Mouse (Mus musculus) midbrain, postnatal 0 days (tissue): ENCODE measurements around the gene Rab25. TPM values are rescaled to one million over a fixed set of nuclear protein-coding genes. Genes with fewer than 3 reads are reported as not detected.

Experiments used
- ATAC-seq: fragments of 200-750 bp; cut with Nextera tagmentation; 2 replicates; pipeline ENCODE4 v1.8.0; 2017; ENCODE audit warnings: moderate number of reproducible peaks, mild to moderate bottlenecking, moderate TSS enrichment, moderate library complexity; ENCODE audit not compliant: low FRiP score
- DNase-seq: peaks from one replicate; pipeline ENCODE4 v3.0.0-alpha.2; 2015; ENCODE audit warnings: low spot score
- H3K27ac ChIP-seq: fragments of 300-500 bp; sonication (generic); 2 replicates; pipeline ENCODE4 v1.5.1; 2014; ENCODE audit warnings: low read depth, mild to moderate bottlenecking, low read length, mixed read lengths
- H3K27me3 ChIP-seq: fragments of 300-500 bp; sonication (generic); 2 replicates; pipeline ENCODE4 v1.6.1; 2014; ENCODE audit warnings: low read length, control low read depth, mixed read lengths; ENCODE audit not compliant: insufficient read depth
- H3K36me3 ChIP-seq: fragments of 300-500 bp; sonication (generic); 2 replicates; pipeline ENCODE4 v1.6.1; 2014; ENCODE audit warnings: low read length, control low read depth, mixed read lengths; ENCODE audit not compliant: insufficient read depth
- H3K4me1 ChIP-seq: fragments of 300-500 bp; sonication (generic); 2 replicates; pipeline ENCODE4 v1.6.1; 2014; ENCODE audit warnings: mild to moderate bottlenecking, control low read depth, antibody characterized with exemption, low read length, mixed read lengths; ENCODE audit not compliant: insufficient read depth
- H3K4me2 ChIP-seq: fragments of 300-500 bp; sonication (generic); 2 replicates; pipeline ENCODE4 v1.6.1; 2014; ENCODE audit warnings: low read depth, mild to moderate bottlenecking, low read length, mixed read lengths; ENCODE audit not compliant: poor library complexity, severe bottlenecking
- H3K4me3 ChIP-seq: fragments of 300-500 bp; sonication (generic); 2 replicates; pipeline ENCODE4 v1.5.1; 2014; ENCODE audit warnings: low read depth, mild to moderate bottlenecking, low read length, moderate library complexity
- H3K9ac ChIP-seq: fragments of 300-500 bp; sonication (generic); replicated peaks from 2 replicates; pipeline ENCODE4 v1.6.1; 2014; ENCODE audit warnings: mild to moderate bottlenecking, low read length, moderate library complexity, mixed read lengths; ENCODE audit not compliant: poor library complexity, severe bottlenecking
- H3K9me3 ChIP-seq: fragments of 300-500 bp; sonication (generic); 2 replicates; pipeline ENCODE4 v1.6.1; 2016; ENCODE audit warnings: low read length, control low read depth
- CTCF ChIP-seq: IDR thresholded peaks from 2 replicates; pipeline ENCODE4 v1.5.1; 2016; ENCODE audit warnings: antibody characterized with exemption, mild to moderate bottlenecking
- WGBS: fragments of 180-500 bp; shearing (Covaris S2); extraction: QIAGEN DNeasy Blood & Tissue Kit; methylation state at CpG from one replicate; pipeline ENCODE4 v1.1.7; 2014; 5-methylcytosine and 5-hydroxymethylcytosine counted together
- polyA plus RNA-seq: library from polyadenylated mRNA; unstranded; fragments of >200 nt; fragmentation: Nextera tagmentation; extraction: Ambion mirVana; gene quantifications from 2 replicates; pipeline ENCODE4 v1.2.1, GENCODE M21; 2015
- total RNA-seq: library from RNA; depleted of rRNA; stranded (reverse); fragments of >200 nt; gene quantifications from 2 replicates; pipeline ENCODE4 v1.2.3, GENCODE M21; 2014

Gene Rab25
- total and polyA plus RNA-seq, 2 experiments from 2014 or later: 0.46 to 0.60 TPM

GRCm38 (mm10) chr3:88575540-88575939 is 27.4 kb upstream of the Rab25 start, which contains the start of gene Ssr2:
Gene Ssr2, plus strand, starts transcription at chr3:88575876.
- Histone ChIP-seq H3K9ac (no peak within 1 kb of the TSS), H3K9me3 (no peaks in the 10 kb centered on the region), H3K27ac (no peak within 1 kb of the TSS), H3K27me3 (no peaks in the 10 kb centered on the region), H3K4me2 (no peak within 1 kb of the TSS), H3K36me3 (no peaks in the 10 kb centered on the region), H3K4me1 (peaks cover 5% of the 10 kb centered on the region; the same call in 1 of the 2 replicates), H3K4me3 (no peak within 1 kb of the TSS)
- DNase-seq: no peak
- WGBS: 89% methylated on average over 3 of the region's 3 CpGs
- ATAC-seq: no peak
- TF ChIP-seq CTCF: no peak

- ATAC-seq: no peak
- DNase-seq: no peak
- H3K27ac ChIP-seq: no peak overlapping the region
- no peak overlapping the region for H3K4me3 ChIP-seq
- WGBS: 92% methylated on average over 2 of the region's 2 CpGs
- H3K9me3 ChIP-seq: no peaks in the 10 kb centered on the region
- no peaks in the 10 kb centered on the region for H3K27me3 ChIP-seq
- no peak overlapping the region for H3K4me2 ChIP-seq
- TF ChIP-seq CTCF: no peak
- H3K4me1 ChIP-seq: no peaks in the 10 kb centered on the region
- H3K36me3 ChIP-seq: peaks cover 12% of the 10 kb centered on the region
- no peak overlapping the region for H3K9ac ChIP-seq
These were observed 25.7 kb upstream of the Rab25 start for GRCm38 (mm10) chr3:88573810-88574209.

GRCm38 (mm10) chr3:88572835-88573234 is 24.7 kb upstream of the Rab25 start:
- H3K9me3 ChIP-seq: no peaks in the 10 kb centered on the region
- WGBS: 89% methylated on average over 2 of the region's 2 CpGs
- no peak overlapping the region for H3K27ac ChIP-seq
- ATAC-seq (no peak), DNase-seq (no peak)
- H3K4me1 ChIP-seq: no peaks in the 10 kb centered on the region
- H3K9ac ChIP-seq: no peak overlapping the region
- TF ChIP-seq CTCF: no peak
- H3K27me3 ChIP-seq: no peaks in the 10 kb centered on the region
- no peak overlapping the region for H3K4me3 ChIP-seq
- no peak overlapping the region for H3K4me2 ChIP-seq
- H3K36me3 ChIP-seq: peaks cover 21% of the 10 kb centered on the region

GRCm38 (mm10) chr3:88571856-88572255 is 23.8 kb upstream of the Rab25 start:
- no peak for DNase-seq
- 83% methylated on average over 1 of the region's 1 CpGs for WGBS
- no peak for TF ChIP-seq CTCF

GRCm38 (mm10) chr3:88570341-88570740 is 22.2 kb upstream of the Rab25 start:
- ATAC-seq (no peak), DNase-seq (no peak)
- H3K36me3 ChIP-seq: peaks cover 41% of the 10 kb centered on the region
- H3K27me3 ChIP-seq: no peaks in the 10 kb centered on the region
- 93% methylated on average over 10 of the region's 10 CpGs for WGBS
- no peak overlapping the region for H3K4me3 ChIP-seq
- no peak overlapping the region for H3K9ac ChIP-seq
- H3K27ac ChIP-seq: no peak overlapping the region
- no peaks in the 10 kb centered on the region for H3K9me3 ChIP-seq
- TF ChIP-seq CTCF: no peak
- H3K4me1 ChIP-seq: no peaks in the 10 kb centered on the region
- H3K4me2 ChIP-seq: no peak overlapping the region

More at GRCm38 (mm10) chr3:88571856-88572255, 23.8 kb upstream of the Rab25 start:
- H3K36me3 ChIP-seq: peaks cover 28% of the 10 kb centered on the region
- H3K4me3 ChIP-seq: no peak overlapping the region
- H3K4me2 ChIP-seq: no peak overlapping the region
- H3K4me1 ChIP-seq: no peaks in the 10 kb centered on the region
- no peak for ATAC-seq
- H3K9me3 ChIP-seq: no peaks in the 10 kb centered on the region
- no peak overlapping the region for H3K27ac ChIP-seq
- no peak overlapping the region for H3K9ac ChIP-seq
- H3K27me3 ChIP-seq: no peaks in the 10 kb centered on the region

GRCm38 (mm10) chr3:88569694-88570093 is 21.6 kb upstream of the Rab25 start:
- Histone ChIP-seq H3K27ac (no peak overlapping the region), H3K4me3 (no peak overlapping the region), H3K27me3 (no peaks in the 10 kb centered on the region), H3K9me3 (no peaks in the 10 kb centered on the region), H3K9ac (no peak overlapping the region), H3K36me3 (peaks cover 47% of the 10 kb centered on the region), H3K4me1 (no peaks in the 10 kb centered on the region), H3K4me2 (no peak overlapping the region)
- DNase-seq (no peak), ATAC-seq (no peak)
- 94% methylated on average over 5 of the region's 5 CpGs for WGBS
- TF ChIP-seq CTCF: no peak
